Mouse (Mus musculus) cerebellum, adult (tissue): ENCODE measurements around the gene Vwa7.
"Not testable (repeated sequence)": the region's sequence is repeated elsewhere in the genome, so short reads cannot be mapped to it uniquely, and the experiment has no call there.

Experiments
- ATAC-seq: cut with Nextera tagmentation; 2 replicates; pipeline ENCODE4 v1.9.2; 2017; ENCODE audit warnings: mild to moderate bottlenecking, moderate library complexity, mixed read lengths; ENCODE audit not compliant: insufficient number of reproducible peaks, low FRiP score, low TSS enrichment

Vwa7 gene

DNA sequence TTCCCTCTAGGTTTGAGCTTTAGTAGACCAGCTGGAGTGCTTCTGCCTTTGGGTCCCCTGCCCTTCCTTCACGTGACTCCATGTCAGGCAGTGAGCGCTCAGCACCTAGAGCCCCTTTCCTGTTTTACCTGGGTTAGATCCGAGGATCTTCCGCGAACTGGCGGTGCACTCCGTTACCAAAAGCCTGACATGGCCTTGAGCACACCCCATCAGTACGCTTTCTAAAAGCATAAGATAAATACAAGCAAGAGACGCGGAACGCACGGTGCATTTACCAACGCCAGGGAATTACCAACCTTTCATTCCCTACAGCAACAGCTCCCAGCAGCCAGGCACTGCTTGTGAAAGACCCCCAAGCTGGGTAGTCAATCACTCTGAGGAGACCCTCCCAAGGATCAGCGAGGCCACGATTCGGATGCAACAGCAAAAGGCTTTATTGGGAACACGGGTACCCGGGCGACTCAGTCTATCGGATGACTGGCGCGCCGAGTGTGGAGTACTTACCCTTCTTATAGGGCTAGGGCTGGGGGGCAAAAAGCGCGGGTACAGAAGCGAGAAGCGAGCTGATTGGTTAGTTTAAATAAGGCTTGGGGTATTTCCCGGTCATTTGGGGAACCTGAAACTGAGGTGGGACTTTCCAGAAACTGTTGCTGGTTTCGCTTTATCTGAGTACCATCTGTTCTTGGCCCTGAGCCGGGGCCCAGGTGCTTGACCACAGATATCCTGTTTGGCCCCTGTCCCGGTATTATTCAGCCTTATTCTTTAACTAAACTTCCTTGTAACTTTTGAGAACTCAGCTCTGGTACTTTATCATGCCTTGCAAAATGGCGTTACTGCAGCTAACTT is 16.3 kb upstream of the Vwa7 start:
- ATAC-seq, result not testable (repeated sequence)

DNA sequence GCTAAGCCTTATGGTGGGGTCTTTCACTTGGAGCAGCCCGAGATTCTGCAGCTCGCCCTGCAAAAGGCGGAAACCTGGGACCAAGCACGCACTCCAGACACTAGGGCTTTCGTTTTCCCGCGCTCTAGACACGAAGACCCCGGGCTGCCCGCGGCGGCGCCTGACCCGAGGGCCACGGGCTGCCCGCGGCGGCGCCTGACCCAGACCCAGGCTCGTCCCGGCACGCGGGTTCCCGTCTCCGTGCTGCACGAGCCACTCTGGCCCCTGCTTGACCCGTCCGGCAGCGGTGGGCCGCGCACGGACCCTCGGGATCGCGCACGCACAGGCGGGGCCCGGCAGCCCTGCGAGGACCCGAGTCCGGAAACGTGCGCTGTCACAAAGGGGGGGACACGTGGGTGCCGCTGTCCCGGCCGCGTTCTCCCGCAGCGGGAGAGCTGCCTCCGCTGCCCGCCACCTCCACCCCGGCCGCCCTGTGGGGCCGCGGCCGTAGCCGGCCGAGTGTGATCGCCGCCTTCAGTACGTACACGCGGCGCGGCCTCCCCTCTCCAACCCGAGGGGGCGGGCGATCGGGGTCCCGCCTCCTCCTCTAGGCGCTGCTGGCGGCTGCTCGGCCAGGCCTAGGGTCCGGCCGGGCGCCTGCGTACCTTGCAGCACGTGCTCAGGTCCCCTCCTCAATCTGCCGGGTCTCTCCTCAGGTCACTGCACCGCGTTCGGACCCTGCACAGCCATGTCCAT is 15.5 kb upstream of the Vwa7 start, which contains the start of gene Vars:
Gene Vars (plus strand): TSS at position 271 of the 735 bp plus-strand sequence.
- peak; percentile 82; the same call in 1 of the 2 replicates for ATAC-seq

DNA sequence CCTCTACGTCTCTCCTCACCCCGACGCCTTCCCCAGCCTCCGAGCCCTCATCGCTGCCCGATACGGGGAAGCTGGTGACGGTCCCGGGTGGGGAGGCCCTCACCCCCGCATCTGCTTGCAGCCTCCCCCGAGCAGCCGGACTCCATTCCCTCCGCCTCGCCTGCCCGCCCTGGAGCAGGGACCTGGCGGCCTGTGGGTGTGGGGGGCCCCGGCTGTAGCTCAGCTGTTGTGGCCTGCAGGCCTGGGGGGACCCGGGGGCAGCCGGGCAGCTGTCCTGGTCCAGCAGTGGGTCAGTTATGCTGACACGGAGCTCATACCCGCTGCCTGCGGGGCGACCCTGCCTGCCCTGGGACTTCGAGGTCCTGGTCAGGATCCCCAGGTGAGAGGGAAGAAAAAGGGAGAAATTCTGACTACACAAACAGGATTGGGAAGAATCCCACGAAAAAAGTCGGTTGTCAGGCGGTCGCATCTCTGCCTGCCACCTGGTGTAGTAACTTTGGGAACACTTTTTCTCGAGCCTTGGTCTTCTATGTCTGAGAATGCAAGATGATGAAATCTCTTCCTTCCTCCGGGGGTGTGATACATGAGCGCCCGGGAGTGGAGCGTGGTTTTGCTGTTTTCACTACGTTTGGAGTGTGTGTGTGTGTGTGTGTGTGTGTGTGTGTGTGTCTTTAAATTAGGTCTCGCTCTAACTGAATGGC is 14.8 kb upstream of the Vwa7 start:
- ATAC-seq, result peak; percentile 37; the same call in 1 of the 2 replicates

DNA sequence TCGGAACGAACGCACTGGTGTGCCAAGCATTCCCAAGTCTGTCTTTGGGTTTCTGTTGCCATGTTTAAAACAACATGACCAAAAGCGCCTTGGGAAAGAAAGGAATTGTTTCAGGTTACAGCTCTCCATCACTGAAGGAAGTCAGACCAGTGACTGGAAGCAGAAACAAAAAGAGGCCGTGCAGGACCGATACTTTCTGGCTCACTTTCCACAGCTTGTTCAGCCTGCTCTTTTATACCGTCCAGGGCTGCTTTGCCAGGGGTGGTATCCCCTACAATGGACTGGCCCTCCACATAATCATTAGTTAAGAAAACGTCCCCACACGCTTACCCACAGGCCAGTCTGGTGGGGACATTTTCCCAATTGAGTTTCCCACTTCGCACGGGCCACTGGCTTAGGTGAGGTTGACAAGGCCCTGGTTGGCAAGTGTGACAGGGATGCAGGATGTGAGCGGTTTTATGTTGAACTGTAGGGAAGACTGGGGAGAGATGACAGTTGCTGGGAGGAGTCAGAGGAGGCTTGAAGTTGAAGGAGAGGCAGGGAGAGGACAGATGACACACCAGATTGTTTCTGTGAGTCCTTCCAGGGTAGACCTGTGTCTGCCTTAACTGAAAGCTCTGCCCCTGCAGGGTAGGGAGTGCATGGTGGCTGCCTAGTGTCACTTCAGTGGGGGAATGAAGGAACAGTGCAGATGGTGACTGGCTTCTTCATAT is 14.1 kb upstream of the Vwa7 start:
- ATAC-seq, result no peak

DNA sequence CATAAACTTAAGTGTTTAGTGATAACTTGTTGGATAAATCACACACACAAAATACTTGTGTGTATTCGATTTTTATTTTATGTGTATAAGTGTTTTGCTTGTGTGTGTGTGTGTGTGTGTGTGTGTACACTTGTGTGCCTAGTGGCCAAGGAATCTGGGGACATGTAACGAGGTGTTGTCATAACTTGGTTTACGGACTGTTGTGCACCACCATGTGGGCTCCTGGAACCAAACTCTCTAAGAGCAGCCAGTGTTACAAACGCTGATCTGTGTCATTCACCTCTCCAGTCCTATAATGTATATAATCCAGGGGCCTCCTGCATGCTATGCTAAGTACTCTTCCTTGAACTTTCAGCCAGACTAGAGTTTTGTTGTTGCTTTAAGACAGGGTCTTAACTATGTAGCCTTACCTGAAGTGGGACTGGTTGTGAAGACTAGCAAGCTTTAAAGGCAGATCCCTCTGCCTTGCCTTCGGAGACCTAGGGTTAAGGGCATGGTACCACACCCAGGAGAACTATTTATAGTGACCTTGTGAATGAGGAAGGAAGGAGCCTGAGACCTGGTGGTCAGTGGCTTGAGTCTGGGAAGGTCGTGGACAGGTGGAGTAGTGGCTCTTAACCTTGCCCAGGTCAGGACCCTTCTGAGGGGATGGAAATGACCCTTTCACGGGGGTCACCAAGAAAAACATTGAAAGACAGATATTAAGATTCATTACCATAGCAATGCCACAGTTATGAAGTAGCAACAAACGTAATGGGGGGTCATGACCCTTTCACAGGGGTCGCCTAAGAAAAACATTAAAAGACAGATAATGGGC is 13.1 kb upstream of the Vwa7 start:
- no peak for ATAC-seq

DNA sequence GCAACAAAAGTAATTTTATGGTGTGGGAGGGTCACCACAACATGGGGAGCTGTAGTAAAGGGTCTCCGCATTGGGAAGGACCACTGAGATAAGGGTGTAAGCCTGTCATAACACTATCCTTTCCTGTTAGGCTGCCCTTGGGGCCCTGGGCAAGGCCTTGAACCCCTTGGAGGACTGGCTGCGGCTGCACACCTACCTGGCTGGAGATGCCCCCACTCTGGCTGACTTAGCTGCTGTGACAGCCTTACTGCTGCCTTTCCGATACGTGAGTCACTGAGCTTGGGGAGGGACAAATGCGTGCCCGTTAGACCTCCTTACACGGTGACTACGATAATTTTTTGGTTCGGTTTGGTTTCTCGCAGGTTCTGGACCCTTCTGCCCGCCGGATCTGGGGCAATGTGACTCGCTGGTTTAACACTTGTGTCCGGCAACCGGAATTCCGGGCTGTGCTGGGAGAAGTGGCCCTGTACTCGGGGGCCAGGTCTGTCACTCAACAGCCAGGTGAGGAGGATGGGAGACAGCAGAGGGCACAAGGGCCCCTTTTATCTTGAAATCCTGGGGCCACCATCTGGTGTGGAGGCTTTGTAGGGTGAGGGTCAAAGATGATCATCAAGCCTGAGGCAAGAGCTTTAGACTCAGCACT is 12.2 kb upstream of the Vwa7 start:
- no peak for ATAC-seq

DNA sequence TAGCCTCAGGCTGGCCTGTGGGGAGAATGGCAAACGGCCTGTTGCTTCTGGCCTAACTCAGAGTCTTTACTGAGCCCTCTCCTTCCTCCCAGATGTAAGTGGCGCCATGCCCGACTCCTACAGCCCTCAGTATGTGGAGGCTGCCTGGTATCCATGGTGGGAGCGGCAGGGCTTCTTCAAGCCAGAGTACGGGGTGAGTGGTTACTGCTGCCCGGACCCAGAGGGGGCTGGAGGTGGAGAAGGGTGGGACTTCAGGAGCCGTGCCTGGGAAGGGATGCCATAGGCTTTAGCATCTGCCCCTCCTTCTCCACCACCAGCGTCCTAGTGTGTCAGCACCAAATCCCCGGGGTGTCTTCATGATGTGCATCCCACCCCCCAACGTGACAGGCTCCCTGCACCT is 11.2 kb upstream of the Vwa7 start:
- ATAC-seq, result no peak

DNA sequence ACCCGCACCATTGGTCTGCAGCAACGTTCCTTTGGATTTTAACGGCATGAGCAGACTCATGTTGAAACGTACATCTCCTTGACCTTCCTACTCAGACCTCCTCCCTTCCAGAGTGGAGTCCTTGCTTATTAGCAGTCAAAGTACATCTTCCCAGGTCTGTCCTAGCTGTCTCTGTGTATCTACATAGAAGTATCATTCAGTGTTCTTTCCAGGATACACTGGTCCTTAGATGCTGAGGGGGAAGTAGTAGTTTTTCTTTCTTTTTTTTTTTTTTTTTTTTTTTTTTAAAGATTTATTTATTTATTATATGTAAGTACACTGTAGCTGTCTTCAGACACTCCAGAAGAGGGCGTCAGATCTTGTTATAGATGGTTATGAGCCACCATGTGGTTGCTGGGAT is 10.5 kb upstream of the Vwa7 start:
- ATAC-seq, result not testable (repeated sequence)

DNA sequence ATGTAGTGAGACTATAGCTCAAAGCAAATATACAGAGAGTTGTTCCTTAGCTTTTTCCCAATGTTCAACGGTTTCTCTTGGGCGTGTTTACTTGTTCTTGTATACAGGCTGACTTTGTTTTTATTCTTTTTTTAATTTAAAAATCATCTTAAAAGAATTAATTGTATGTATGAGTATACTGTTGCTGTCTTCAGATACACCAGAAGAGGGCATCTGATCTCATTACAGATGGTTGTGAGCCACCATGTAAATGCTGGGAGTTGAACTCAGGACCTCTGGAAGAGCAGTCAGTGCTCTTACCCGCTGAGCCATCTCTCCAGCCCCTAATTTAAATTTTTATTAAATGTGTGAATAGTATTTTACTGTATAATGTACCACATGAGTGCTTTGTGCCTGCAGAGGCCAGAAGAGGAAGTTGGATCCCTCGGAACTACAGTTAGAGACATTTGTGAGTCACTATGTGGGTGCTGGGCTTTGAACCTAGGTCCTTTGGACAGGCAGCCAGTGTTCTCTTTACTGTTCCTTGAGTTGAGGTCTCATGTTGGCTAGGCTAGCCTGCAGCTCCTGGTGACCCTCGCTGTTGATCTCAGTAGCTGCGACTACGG is 8.9 kb upstream of the Vwa7 start:
- ATAC-seq, result no peak

DNA sequence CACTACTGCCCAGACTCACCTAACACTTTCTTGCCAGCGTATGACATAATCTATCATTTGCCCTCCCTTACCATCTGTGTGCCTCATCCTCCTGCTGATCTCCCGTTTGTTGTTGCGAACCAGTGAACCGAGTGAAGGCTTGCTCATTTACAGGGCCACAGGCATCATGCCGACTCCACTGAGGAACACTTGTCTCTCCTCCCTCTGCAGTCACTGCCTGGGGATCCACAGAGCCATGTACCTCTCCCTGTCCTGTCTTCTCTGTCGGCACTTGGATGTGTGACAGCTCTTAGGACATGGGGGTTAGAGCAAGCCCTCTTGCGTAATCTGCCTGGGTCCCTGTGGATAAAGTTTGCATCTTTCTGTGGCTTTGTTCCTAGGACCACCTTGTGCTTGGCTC is 6.8 kb upstream of the Vwa7 start:
- ATAC-seq, result peak; percentile 82; the same call in 1 of the 2 replicates

DNA sequence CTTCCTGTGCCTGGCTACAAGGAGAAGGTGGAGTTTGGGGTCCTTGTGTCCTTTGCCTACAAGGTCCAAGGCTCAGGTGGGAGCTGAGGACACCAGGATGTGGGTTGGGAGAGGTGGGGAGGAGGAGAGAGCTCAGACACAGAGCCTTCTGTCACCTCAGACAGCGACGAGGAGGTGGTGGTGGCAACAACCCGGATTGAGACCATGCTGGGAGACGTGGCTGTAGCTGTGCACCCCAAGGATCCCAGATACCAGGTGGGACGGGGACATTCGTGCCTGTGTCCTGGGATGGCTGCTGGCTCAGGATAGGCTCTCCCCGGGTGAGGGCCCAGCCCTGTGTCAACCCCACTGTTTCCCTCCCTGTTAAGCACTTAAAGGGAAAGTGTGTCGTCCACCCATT is 4.9 kb upstream of the Vwa7 start:
- ATAC-seq, result no peak

DNA sequence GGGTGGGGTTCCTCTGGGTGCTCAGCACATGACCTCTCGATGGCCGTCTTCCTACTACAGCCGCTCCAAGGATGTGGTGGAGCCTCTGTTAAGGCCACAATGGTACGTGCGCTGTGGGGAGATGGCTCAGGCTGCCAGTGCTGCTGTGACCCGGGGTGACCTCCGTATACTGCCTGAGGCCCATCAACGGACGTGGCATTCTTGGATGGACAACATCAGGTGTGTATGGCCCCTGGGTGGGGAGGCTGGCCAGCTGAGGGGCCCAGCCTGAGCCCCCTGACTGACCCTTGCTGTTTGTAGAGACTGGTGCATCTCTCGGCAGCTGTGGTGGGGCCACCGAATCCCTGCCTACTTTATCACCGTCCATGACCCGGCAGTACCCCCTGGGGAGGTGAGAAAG is 3.9 kb upstream of the Vwa7 start:
- ATAC-seq, result no peak

DNA sequence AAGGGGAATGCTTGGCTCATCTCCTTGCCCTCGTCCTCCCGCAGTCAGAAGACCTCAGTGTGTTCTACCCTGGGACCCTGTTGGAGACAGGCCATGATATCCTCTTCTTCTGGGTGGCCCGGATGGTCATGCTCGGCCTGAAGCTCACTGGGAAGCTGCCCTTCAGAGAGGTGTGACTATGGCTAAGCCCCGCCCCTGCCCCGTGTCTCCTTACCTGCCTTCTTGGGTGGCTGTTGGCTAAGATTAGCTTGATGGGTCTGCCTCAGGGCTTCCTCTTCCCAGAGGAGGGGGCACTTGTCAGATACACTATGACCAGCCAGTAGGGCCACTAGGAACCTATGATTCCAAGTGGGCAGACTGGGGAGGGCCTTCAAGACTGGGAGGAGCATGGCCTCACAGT is 3.2 kb upstream of the Vwa7 start:
- ATAC-seq, result no peak

DNA sequence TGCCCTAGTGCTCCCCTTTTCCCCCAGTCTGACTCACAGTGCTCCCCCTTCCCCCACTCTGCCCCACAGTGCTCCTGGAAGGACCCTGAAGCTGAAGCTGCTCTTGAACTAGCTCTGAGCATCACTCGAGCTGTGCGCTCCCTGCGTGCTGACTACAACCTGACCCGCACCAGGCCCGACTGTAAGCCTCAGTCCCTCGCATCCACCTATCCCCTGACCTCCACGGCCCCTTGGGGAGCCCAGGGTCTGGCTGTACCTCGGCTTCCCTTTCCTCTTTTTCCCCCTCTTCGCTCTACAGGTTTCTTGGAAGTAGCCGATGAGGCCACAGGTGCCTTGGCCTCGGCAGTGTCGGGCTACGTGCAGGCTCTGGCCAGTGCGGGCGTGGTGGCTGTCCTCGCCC is 1.1 kb upstream of the Vwa7 start:
- ATAC-seq, result no peak

DNA sequence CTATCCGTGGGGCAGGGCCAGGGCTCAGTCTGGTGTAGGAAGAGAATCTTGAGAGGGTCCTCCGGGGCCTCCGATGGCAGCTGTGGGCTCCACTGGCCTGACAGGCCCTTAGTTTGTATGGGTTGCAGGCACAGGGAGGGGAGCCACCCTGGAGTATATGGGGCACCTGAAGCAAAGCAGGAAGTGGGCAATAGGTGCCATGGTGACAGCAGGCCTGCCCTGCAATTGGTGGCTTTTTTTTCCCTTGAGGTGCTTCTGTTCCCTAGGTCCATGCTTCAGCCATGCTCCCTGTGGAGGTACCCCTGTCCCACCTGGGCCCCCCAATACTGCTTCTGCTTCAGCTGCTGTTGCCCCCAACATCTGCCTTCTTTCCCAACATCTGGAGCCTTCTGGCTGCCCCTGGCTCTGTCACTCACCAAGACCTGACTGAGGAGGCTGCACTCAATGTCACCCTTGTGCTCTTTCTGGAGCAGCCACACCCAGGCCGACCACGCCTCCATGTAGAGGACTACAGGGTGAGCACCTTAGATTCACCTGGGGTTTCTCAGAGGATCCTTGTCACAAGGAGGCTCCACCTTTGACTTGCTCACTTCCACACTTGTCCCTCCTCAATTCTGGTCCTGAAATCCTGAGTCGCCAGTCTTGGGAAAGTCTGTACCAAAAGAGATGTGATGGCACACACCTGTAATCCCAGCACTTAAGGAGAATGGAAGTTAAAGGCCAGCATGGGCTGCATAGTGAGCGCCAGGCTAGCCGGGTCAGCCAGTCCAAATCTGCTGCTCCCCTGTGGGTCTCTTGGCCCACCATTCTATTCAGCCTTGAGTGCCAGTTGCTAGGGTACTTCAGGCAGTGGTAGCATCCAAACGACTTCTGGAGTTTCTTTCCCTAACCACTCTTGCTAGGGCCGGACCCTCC is 669 bp downstream of the Vwa7 start:
- no peak for ATAC-seq

DNA sequence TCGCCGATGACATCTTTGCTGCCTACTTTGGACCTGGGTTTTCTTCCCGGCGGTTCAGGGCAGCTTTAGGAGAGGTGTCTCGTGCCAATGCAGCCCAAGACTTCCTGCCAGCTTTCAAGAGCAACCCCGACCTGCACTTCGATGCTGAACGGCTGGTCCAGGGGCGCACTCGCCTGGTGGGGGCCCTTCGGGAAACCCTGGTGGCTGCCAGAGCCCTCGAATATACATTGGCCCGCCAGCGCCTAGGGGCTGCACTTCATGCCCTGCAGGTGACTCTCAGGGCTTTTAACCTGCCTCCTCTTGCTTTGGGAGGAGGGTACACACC is 1.3 kb downstream of the Vwa7 start:
- ATAC-seq, result no peak

DNA sequence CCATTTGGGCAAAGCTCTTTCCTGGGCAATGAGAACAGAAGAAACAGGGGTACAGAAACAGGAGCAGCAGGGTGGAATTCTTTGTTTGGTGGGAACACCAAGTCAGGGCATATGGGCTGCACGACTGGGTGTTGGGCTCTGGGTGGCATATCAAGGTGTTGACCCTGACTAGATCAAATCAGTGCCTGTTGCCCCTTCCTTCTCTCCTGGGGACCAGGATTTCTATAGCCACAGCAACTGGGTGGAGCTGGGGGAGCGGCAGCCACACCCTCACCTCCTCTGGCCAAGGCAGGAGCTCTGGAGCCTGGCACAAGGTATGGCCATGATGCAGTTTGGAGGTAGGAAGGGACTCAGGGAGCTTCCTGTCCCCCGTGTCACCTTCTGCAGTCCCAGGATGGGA is 1.8 kb downstream of the Vwa7 start:
- no peak for ATAC-seq

DNA sequence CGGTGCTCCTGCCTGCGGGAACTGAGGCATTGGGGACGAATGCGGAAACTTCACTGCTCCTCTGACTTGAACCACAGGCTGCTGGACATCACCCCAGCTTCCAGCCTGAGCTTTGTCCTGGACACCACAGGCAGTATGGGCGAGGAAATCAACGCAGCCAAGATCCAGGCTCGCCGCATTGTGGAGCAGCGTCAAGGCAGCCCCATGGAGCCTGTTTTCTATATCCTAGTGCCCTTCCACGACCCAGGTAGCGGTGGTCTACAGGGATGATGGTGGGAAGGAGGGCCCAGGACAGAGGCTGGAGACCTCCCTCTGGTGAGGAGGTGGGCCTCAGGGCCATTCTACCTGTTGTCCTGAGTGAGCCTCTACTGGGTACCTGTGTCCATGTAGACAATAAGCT is 3.5 kb downstream of the Vwa7 start:
- ATAC-seq, result no peak
